Mouse (Mus musculus) NIH3T3 (cell line): ENCODE data around the gene Erbin.

ENCODE experiments used
- DNase-seq: peaks from one replicate; pipeline ENCODE4 v3.0.0-alpha.2; 2012; ENCODE audit warnings: low read depth

Erbin gene

GRCm38 (mm10) chr13:103912351-103912750 lies 8.0 kb downstream of the Erbin start:
- no peak for DNase-seq

GRCm38 (mm10) chr13:103910598-103910997 lies 9.7 kb downstream of the Erbin start:
- no peak for DNase-seq

DNA sequence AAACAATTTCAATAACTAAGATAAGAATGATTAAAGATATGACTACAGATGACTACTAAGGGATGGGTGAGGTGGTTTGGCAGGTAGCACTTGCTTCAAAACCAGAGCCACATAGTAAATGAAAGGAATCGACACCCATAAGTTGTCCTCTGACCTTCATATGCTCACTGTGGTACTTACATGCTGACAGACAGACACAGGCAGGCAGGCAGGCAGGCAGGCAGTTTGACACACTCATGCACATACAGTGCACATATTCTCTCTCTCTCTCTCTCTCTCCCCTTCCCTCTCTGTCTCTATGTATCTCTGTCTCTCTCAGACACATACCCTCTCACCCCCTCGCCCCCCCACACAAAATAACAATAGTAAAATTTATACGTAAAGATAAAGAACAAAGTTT lies 10.4 kb downstream of the Erbin start:
- no peak for DNase-seq

DNA sequence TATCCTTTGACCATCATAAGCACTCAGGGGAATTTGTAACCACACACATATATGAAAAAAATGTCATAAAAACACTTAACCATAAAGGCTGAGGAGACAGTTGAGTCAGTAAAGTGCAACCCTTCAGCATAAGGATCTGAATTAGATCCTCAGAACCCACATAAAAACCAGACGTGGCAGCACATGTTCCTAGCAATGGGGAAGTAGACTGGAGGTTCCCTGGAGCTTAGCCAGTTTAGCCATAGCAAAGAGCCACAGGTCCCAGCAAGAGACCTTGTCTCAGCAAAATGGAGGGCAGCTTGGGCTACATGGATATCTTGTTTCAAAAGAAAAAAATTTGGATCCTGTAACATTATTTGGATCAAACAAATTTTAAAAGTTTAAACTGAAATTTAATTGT lies 20.3 kb downstream of the Erbin start:
- no peak for DNase-seq

GRCm38 (mm10) chr13:103897606-103898005 lies 22.7 kb downstream of the Erbin start:
- DNase-seq, result no peak

DNA sequence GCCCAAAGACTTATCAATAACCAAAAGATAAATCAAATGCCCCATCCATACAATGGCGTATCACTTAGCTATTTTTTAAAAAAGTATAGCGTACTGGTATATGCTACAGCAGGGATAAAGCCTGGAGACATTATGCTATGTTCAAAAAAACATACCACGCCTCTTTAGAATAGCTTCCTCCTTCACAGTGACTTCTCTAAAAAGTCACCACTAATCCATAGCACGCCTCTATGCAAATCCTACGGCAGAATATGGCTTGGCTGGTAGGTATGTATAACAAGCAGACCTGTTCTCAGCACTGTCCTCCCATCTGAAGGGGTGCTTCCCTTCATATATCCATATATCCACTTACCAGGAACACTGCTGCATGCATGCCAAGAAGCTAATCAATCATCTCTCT lies 27.2 kb downstream of the Erbin start:
- no peak for DNase-seq

DNA sequence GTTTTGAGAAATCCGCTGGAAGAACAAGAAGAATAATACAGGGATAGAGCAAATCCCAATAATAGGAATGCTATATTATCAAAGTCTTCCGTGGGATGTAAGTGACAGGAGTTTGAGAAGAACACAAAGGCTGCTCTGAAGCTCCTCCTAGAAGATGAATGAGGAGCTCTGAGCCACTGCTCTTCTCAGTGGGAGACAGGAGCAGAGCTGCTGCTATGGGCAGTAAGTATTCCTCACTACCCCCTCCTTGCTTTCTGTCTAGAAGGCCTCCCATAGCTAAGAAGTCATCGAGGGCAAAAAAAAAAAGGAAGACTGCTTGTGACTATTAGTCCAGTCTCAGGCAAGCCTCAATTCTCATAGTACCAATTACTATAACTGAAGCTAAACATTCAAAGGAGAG lies 30.3 kb downstream of the Erbin start:
- no peak for DNase-seq

GRCm38 (mm10) chr13:103886503-103886902 lies 33.8 kb downstream of the Erbin start:
- DNase-seq, result no peak

DNA sequence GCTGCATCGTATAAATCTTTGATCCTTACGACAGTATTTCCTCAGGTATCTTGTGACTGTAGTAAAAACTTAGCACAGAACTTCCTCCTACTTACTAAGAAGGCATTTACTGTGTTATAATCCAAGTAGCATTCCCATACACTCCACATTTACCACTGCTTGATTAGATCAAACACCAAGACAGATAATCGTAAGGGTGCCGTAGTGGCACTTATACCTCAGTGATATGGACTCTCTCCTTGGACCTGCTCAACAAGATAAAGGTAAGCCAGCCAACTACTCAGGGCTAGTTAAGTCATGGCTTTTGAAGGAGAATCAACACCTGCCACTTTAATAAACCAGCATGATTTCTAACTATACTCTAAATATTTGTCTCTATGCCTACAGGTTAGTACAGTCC lies 39.1 kb downstream of the Erbin start:
- DNase-seq, result no peak

GRCm38 (mm10) chr13:103876743-103877142 lies 43.6 kb downstream of the Erbin start:
- no peak for DNase-seq

DNA sequence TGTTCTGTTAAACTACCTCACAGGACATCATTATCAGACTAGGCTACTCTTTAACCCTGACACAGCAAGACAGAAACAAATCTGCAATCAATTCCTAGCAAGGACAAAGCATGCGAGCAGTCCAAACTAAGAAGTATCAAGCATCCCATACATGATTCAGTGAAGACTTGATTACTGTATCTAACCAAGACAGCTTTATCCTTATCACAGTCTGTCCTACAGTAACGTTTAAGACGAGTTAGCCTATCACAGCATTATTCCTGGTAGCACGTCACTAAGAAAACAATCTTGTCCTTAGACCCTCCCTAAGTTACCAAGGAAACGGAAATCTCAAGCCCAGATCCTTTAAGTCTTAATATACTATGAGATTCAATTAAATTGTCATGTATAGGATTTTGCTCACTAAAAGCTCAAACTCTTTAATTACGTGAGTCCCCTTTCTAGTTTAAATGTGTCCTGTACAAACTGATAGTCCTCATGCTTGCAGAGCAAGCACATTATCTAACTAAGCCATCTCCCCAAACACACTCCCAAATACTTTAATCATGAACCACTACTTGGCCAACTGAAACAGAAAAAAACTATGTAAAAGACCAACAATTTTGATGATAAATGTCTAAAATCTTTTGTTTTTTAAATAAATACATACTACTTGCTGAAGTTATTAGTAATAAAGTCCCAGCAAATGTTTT lies 44.3 kb downstream of the Erbin start:
- DNase-seq, result no peak

GRCm38 (mm10) chr13:103870786-103871185 lies 49.5 kb downstream of the Erbin start:
- peak; percentile 63 for DNase-seq

- DNase-seq, result no peak
Observed at GRCm38 (mm10) chr13:103870117-103870516, 50.2 kb downstream of the Erbin start.

DNA sequence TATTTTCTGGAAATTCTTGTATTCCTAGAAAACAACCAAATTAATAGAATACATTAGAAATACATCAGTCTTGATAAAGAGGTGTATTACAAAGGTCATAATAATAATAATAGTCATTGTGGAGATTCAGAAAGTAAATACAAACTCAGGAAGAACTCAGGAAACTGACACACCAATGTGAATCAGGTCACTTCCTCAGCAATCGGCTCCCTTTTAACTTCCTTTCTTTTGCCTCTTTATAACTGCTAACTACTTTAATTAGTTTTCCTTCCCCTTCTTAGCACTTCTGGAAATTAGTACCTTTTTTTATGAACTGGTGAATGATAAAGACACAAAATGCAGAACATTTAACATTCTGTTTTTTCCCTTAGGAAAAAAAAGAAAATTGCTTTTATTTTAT lies 51.4 kb downstream of the Erbin start:
- no peak for DNase-seq

DNA sequence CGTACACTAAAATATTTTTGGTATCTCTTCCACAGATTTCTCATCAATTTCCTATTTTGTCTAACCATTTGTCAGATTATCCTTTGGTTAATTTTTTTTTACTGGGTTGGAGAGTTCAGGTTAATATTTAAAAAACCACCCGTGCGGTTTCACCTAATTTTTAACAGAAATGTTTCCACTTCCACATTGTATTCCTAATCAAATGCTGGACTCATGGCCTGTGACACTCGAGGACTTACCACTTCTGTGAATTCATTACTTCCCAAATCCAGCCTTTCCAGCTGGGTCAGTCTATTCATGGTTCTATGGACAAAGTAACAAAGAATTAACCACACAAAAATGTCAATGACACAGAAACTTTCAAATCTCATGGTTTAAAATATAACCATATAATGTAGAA lies 58.3 kb downstream of the Erbin start:
- DNase-seq, result no peak

DNA sequence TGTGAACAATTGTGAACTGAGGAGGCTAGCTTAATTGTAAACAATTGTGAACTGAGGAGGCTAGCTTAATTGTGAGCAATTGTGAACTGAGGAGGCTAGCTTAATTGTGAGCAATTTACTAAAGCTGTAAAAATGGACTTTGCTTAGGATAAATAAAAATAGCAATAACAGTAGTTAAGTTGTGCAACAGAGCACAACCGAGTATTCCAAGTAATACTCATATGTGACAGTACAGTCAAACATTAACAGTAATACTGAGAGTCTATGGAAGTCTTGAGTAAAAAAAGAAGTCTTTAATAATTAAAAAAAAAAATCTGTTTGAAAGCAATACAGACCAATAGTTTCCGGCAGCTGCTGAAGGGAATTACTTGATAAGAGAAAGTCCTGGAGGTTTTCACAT lies 61.3 kb downstream of the Erbin start:
- DNase-seq, result no peak

DNA sequence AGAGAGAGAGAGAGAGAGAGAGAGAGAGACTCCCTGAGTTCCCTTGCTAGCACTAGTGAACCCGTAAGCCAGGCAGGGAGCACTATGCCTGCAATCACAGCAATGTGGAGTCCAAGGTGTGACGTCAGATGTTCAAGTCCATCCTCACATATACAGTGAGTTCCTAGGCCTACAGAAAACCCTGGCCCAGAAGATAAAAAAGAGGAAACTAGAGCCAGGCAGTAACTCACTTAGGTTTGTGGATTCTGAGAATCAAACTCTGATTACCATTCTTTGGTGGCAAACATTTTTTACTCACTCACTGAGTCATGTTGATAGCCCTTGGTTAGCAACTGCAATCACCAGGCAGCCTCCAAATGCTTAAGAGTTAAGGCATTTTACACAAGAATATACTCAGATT lies 72.7 kb downstream of the Erbin start:
- no peak for DNase-seq

DNA sequence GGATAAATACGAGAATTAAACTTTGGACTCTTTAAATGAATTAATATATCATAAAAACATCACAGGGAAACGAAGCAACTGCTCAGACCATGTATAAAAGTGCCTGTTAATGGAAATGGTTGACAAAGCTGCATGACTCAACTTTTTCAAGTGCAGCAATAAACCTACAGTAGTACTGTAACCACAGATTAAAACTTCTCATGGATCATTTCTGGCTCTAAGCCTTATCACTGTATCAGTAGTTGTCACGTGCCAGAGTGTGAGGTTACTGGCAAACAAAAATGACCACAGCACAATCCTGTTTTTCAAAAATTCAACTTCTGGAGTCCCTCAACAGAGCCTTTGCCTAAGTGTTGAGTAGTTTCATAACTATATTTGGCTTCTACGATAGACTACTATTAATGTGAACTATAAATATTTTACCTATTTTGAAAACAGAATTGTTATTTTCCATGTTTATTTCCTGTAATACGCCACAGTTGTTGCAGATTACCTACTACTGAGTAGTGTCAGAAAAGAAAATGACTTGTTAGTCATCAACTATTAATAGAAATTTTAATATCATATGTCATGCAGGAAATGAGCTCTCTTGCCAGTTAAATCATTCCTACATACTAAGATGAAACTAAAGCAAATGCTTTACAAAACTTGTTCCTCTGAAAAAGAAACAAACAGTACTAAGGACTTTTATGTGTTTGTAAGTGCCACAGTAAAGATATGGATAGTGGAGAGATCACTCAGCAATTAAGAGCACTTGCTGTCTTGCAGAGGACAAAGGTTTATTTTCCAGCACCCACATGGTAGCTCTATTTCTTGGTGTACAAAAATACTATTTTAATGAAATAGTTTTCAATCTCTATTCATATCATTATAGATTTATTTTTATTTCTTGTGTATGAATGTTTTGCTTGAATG lies 78.8 kb downstream of the Erbin start:
- no peak for DNase-seq

- peak; percentile 82 for DNase-seq
Observed at GRCm38 (mm10) chr13:103838619-103839018, 81.7 kb downstream of the Erbin start.

DNA sequence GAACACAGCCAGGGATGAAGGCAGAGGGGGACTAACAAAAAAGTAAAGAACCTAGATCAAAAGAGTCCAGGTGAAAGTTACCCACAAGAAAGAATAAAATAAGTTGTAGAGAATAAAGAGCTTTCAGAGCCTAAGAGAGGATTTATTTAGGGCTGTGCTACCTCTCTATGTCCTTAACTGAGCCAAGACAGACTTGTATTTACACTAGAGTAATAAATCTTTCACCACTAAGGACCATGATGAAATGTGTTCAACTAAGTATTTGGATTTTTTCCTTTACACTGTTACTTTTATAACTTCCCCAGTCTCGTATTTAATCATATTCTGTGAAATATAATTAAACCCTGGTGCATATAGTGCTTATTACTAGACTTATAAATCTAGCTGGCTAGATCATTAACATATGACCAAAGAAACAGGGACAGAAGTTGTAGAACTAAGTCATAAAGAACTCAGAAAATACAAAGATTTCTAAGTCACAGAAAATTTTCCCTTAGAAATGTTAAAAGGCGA lies 90.6 kb downstream of the Erbin start:
- no peak for DNase-seq

DNA sequence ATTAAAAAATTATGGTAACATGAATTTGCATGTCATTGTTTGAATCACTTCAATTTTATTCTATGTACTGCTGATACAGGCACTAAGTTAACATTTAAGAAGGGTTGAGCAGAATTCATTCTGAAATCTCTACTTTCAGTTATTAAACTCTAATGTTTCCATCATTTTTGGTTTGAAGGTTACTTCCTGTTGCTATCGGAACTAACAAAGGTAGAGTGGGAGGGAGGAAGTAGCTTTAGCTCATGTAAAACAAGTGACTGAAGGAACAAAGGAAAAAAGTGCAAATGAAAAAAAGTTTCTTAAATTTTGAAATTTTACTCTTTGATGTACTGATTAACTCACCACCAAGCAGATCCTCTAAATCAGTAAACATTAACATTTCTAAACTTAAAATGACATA lies 98.0 kb downstream of the Erbin start:
- DNase-seq, result no peak

DNA sequence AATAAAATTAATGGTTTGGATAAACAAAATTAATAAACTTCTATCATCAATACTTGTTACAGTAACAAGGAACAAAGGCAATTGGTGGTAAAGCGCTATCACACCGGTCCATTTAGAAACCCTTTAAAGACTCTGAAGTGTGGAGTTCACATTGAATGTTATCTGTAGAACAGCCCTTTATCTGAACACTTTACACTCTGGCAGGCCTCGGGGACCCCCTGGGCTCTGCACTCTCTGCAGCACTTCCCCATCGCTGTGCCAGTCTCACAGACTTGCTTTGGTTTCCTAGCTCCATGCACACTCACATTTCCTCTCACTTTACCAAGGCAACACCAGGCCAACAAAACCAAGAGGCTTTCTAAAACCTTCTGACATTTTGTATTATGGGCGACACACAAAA lies 100.9 kb downstream of the Erbin start:
- no peak for DNase-seq

DNA sequence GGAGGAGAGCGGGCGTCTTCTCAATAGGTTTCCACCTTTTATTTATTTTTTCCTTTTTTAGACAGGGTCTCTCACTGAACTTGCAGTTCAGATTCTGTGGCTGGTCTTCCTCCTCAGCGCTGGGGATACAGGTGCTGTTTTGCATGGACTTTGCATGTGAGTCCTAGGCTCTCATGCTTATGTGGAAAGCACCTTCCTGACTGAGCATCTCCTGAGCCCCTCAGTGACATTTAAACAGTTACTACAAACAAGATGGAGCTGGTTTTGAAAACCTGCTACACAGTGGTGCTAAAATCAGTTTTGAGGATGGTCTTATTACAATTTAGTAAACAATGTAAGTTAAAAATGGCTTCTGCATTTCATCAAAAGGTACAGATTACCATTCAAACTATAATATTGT lies 102.4 kb downstream of the Erbin start:
- DNase-seq, result no peak
